Mouse (Mus musculus) CD4-positive helper T cell, adult 2 months (primary cell): ENCODE measurements around the gene Smg8.
"Not testable (repeated sequence)": the region's sequence is repeated elsewhere in the genome, so short reads cannot be mapped to it uniquely, and the experiment has no call there.

Source experiments
- DNase-seq: peaks from one replicate; pipeline ENCODE4 v3.0.0-alpha.2; 2012; ENCODE audit warnings: low read depth, missing footprints, low spot score

Gene Smg8

DNA sequence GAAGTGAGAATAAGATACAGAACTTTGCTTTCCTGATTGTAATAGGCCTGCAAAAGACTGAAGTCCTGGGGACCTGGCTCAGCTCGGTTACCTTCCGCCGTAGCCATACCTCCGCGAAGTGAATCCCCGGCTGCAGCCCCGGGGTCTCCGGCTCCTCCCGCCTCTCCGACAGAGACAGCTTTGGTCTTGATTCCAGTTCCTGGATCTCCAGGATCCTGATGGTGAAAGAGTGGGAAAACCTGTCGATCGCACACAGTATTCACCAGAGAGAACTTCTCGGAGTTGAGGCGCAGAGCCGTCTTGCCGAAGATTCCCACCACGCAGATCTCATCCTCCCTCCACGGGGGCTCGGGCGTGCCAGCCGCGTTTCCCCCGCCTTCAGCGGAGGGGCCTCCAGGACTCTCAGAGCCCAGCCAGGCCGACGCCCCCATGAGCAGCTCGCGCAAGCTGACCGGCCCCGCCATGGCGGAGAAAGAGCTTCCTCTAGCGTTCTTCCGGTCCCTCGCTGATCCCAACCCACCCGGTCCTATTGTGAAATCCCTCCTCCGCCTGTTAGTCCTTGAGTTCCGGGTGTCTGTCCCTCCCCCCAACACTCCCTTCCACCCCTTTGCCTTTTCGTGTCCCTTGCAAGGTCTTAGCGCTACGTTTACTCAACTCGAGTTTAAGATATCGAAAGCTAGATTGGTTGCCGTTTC lies at the start of gene Smg8:
TSS of gene Smg8 (minus strand) at position 485 of the 695 bp plus-strand sequence.
- peak; percentile 87 for DNase-seq

DNA sequence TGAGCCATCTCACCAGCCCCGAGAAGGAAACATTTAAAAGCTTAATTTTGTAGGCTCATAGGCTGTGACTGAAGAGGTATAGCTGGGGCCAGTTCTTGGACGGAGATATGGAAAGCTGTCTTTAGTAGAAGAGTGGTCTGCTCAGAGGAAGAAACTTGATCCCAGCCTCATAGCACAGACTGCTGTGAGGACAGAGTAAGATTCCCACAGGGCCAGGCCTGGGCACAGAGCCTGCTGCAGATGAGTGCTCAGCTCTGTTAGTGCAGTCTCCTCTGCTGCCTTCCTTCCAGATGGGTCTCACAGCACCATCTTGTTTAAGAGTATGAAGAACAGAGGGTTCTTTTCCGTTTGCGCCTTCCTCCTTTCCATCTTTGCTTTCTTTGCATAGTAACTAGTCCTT lies 49.7 kb upstream of the Smg8 start:
- no peak for DNase-seq

DNA sequence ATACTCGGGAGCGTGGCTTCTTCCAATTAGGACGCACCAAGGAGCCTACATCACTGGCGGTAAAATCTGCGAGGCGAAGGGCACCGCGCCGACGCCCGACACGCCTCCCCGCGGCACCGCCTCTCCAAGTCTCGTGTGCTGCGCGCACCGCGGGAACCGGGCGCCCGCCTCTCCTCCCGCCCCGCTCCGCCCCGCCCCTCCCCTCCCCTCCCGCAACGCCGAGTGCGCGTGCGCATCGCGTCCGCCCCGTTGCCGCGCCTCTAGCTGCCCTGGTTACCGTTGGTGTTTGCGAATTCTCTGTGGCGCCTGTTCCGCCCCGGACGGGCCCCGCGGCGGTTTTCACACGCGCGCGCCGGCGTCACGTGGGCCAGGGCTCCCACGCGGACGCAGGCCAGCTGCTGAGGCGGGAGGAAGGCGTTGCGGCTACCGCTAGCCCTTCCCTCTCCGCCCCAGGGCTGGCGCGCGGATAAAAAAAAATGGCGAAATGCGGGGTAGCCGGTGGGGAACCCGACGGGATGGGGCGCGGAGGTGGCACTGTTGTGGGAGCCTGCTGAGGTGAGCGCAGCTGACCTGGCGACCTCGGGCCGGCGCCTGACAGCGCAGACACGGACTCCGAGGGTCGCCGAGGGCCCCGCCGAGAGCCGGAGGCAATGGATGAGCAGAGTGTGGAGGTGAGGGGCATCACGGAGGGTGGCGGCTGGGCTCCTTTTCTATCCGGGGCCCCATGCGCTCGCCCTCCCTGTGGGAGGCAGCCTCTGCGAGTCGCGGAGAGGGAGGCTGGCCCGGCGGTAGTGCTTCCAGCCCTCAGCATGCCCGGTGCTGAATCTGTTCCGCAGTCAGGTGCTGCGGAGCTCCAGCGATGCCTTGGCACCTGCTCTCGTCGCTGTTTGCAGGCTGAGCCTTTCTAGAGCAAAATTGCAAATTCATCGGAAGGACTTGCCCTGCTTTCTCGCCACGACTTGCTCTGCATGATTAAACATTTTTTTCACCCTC lies 40.5 kb upstream of the Smg8 start, which contains the start of gene Trim37:
TSS of gene Trim37 (plus strand) at position 254 of the 993 bp plus-strand sequence.
- peak; percentile 95 for DNase-seq

DNA sequence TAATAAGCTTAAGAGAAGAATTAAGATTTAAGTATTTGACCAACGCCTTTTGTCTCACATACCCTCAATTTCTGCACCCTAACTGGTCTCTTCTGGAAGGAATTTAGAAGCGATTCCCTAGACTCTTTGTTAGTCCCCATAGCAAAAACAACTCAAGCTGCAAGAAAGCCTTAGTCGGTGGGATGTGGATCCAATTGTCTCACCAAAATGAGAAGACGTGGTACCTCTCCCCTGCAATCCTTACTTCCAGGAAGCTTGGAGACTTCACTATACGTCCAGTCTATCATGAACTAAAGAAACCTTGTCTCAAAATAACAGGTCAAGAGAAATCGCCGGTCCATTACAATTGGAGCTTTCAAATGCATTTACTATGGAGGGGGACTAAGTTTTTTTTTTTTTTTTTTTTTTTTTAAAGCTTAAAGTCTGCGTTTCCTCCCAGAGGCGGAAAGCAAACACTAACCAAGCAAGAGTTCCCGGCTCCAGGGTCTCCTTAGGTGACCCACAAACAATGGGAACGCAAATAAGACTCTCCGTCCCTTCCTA lies 39.8 kb upstream of the Smg8 start:
- DNase-seq, result no peak

DNA sequence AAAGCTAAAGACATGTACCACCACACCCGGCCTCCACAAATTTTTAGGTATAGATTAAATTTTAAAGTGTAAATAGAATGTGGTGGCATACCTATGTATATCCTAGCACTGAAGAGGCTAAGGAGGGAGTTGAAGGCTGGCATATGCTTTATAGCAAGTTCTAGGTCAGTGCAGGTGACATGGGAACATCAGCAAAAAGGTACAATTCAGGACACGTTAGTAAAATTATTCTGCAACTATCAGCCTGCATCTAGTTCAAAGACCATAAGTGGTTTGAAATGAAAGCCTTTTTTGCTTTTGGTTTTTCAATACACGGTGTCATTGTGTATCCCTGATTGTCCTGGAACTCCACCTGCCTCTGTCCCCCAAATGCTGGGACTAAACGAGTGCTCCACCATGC lies 39.0 kb upstream of the Smg8 start:
- DNase-seq, result no peak

DNA sequence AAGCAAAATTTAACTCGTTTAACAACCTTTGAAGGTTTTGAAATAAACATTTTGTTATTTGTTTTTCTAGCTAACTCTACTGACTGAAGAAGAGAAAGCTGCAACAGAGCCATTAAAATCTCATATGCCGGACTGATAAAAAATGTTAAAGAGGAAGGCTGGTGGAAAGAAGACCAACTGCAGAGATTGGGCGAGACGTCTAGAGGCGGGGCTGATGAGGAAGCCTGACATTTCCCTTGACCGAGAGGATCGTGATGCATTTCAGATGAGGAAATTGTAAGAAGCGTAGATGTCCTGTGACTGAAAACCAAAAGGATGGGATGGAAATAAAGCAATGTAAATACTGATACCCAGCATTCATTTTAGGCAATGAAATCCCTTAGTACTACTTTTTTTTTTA lies 35.3 kb upstream of the Smg8 start:
- DNase-seq, result no peak

DNA sequence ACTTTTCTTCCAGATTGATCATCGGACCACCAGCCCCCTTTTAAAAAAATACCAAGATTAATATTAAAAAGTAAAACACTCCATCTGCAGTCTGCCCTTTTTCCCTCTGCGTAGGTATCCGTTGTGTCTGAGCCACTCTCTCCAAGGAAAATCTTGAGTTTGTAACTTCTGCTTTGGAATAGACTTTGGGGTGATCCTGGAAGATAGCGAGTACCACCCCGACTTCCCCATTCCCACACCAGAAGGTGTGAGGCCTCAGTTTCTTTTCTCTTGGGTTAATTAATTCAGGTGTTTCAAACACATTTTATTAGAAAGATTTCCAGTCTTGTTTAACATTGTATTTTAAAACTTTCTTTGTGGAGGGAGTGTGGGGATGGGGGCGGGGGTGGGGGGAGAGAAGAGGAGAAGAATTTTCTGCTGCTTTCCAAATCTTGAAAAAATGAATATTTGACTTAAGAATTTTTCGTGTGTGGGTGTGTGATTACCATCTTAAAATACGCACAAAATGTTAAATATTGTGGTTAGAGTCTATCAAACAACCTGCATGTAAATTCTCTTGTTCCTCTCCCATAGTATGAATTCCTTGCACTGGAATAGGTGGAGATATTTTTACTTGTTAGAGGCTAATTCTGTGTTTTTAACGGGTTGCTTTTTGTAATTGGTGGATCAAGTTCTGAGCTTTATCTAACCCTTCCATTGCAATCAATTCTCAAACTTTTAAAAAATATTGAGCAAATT lies 23.8 kb upstream of the Smg8 start:
- no peak for DNase-seq

DNA sequence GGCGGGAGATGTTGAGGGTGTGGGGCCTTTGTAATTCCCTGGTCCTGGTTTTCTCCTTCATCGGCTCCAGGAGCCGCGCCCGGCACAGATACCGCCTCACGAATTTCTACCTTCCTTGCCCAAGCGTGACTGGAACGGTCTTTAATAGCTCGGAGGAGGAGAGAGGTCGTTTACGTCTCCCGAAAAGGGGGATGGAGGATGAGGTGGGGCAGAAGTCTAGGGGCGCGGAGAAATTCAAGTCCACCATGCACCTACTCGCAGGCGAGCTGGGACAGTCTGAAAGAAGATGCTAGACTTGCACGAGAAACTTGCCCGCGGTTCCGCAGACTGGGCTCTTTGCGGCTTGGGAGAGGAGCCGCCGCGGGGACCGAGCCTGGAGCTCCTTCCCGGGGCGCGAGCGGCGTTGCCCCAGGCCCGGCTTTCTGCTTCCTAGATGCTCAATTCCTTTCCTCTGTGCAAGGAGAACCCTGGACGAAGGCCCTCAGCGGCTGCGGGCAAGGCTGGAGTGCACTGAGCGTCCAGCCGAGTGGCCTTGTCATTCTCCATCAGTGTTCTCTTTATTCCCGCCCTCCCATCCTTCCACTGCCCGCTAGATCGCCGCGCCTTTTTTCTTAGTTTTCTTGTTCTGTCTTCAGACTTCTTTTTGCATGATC lies 23.1 kb upstream of the Smg8 start:
- DNase-seq, result no peak

DNA sequence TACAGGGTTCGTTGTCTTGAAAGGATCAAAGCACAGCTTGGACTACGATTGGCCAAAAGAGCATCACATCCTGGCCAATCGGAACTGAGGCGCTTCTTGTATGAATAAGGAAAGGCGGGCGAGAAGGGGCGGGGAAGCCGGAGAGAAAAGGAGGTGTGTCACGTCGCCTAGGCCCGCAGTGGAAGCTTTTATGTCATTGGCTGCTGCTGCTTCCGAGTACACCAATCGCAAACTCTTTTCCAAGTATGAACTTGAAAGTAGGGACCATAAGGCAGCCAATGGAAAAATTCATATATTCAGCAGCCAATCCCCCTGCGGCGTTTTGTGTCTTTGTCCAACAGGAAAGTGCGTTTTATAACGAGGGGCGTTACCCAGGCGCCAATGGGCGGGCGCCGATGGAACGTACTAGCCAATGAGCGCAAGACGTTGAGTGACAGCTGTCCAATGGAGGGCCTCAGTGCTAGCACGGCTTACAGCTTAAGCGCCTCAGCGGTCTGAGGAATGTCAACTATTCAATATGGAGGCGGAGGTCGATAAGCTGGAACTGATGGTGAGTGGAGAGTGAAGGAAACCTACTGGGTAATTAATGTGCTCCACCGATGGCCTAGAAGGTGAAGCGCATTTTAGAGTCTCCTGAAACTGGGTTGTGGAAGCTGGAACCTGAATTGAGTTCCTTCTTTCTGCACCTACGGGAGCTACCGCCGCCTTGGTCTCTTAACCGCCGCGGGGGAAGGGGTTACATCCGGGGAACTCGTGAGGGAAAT lies 22.4 kb upstream of the Smg8 start, which contains the start of gene Ska2:
TSS of gene Ska2 (plus strand) at position 480 of the 764 bp plus-strand sequence.
- DNase-seq, result peak; percentile 100

DNA sequence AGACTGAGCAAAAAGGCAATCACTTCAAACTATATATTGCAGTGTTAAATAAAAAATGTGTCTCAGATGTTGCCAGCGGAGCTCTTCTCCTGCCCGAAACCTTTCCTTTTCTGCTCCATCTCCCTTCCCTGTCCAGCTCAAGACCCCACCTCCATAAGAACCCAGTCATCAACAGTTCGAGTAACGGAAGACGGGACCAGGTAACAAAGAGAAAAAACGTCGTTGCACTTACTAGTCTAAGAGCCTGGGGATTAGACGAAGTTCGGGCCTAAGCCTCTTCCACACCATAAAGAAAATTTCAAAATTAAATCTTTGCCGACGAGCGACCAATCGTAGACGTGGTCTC lies 21.8 kb upstream of the Smg8 start, which contains the start of gene Prr11:
TSS of gene Prr11 (minus strand) at position 300 of the 346 bp plus-strand sequence.
- no peak for DNase-seq

DNA sequence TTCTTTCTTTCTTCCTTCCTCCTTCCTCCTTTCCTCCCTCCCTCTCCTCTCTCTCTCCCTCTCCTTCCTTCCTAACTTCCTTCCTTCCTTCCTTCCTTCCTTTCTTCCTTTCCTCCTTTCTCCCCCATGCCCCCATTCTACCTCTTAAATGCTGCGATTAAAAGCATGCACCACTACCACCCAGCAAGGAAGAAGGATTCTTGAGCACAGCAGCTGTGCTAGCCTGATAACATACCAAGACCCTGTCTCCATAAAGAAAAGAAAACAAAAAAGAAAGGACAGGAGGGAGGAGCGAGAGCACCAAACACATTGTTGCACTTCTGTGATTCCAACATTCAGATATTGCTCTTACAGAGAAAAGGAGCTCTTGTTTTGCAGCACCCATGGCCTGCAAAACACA lies 568 bp upstream of the Smg8 start:
- no peak for DNase-seq

DNA sequence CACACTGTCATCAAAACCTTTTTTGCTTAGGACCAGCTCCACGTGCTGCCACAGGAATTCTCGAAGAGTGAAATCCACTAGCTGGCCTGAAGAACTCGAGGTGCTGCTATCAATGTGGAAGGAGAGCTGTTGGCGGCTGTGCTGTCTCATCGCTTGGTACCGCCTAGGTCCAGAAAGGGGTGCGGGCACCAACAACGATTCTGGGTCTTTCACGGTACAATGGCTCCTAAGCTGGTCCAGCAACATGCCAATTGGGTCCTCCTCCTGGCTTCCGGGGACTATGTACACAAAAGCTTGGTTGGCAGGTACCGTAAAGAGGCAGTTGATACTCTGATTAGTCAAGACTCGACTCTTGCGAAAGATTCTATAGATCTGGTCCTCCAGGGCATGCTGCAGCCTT lies 1.1 kb downstream of the Smg8 start:
- DNase-seq, result no peak

DNA sequence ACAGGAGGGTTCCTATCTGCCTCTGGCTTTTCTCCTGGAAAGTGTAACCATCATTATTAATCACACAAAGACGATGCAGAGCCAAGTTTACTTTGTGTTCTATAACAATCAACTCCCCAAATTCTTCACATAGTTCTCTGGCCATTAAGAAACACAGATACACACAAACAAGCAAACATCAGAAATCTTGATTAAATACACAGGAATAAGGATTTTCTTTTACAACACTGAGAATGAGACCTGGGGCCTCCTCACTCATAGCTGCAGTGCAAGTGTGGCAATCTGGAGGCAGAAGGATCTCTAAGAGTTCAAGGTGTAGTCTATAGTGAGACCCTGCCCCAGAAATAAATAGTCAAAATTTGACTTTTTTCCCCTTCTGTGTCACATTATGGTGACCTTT lies 2.9 kb downstream of the Smg8 start:
- DNase-seq, result no peak

DNA sequence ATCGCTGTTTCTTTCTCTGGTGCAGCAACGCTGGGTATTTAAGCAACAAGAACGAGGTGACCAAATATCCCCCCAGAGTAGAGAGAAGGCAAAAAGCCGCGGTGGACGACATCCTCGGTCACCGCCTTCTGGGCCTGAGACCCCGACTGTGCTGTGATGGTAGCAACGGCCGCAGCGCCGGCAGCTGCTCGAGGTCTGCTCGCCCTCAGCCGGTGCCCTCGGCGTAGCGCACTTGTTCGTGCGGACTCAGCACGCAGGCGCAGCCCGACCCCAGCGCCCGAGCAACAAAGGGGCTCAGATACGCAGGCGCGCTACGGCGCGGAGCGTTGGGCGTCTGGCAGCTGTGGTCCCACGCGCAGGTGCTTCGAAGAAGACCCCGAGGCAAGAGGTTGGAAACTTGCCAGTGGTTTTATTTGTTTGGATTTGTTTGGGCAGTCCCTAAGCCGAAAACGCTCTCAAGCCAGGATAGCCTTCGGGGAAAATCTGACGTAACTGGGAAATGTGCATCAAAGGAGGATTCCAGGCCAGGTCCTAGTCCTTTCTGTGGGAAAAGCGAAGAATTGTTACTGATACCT lies 12.6 kb downstream of the Smg8 start, which contains the start of gene Gdpd1:
TSS of gene Gdpd1 (minus strand) at position 197 of the 575 bp plus-strand sequence.
- peak; percentile 84 for DNase-seq

DNA sequence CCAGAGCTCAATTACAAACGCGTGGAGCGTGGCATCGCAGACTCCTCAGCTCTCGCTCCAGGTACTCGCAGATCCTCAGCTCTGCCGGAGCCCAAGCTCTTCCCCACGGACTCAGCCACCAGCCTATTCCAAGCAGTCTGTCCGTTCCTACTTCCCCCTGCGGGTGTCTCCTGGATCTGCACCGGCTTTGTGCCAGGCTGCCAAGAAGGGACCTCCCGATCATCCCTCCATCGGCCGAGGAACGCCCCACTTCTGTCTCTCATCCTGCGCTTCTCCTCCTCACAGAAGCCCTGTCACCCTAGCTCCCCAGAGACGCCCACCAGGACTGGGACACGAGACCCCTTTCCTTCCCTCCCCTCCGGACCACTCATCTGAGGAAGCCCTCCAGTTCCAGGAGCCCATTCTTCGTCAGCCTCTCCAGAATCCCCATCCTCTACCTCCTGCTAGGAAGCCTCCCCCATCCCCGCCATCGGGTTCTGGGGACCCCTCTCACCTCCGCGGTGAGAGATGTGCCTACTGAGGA lies 13.2 kb downstream of the Smg8 start:
- peak; percentile 38 for DNase-seq

DNA sequence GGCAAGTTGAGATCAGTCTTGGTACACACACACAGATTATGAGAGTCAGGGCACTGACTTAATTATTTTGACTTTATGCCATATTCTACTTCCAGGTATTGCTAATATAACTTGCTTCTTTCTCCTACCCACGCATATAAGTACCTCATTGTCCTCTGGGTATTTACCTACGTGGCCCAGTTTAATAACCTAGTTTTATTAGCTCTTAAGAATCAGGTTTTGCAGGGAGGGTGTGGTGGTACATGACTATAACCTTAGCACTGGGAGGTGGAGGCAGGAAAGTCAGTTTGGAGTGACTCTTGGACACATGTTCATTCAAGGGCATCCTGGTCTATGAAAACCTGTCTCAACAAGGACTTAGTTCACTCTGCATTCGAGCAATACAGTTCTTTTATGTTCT lies 24.5 kb downstream of the Smg8 start:
- no peak for DNase-seq

DNA sequence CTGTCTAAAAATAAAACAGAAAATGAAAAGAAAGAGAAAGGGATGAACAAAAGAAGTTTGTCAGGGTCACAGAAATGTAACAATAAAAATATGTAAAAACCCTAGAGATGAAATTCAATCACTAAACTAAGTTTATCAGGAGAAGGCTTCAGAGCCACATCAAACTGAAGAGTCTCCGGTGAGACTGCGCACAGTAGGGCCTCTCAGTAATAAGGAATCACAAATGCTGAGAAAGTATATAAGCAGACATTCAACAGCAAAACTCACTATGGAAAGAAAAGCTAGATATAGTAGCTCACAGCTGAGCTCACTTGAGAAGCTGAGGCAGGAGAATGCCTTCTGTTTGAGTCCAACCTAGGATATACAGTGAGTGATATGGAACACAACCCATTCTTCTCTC lies 26.2 kb downstream of the Smg8 start:
- DNase-seq, result no peak

DNA sequence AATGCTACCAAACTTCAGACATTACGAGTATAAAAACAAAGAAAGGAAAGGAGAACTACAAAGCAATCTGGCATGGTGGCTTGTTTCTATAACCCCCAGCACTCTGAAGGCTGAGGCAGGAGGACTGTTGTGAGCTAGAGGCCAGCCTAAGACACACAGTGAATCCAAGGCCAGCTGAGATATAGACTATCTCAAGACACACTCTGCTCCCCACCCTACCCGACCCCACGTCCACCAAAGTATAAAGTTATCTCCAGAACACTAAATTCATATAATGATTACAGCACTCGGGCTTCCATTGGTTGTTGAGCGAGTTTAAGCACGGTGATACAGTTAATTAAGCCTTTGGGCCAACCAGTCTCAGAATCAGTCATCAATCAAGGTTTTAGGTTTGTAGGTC lies 30.3 kb downstream of the Smg8 start:
- DNase-seq, result no peak

DNA sequence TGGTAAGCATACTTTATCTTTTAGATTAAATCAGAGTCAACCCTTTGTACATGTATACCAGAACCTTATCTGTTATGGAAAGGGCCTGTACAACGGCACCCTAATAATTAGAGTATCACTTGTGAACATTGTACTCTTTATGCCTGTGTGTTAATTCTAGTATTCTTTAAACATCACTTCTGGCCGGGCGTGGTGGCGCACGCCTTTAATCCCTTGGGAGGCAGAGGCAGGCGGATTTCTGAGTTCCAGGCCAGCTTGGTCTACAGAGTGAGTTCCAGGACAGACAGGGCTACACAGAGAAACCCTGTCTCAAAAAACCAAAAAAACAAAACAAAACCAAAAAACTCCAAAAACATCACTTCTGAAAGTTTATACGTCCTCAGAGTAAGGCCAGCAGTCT lies 37.7 kb downstream of the Smg8 start:
- DNase-seq, result not testable (repeated sequence)

DNA sequence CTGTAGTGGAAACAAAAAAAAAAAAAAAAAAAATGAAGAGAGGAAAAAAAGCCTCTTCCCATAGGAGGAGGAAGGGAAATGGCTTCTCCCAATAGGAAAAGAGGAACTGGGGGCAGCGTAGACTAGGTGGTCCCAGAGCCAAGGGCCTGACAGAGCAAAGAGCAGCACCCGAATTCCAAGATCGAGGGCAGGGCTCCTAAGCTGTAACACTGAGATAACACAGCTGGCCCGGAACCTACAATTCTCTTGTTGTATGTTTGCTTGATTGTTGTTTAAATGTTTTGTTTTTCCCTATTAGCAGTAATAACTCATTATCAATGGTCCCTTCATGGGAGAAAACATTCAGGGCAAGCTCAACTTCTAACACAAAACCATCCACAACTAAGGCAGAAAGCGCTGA lies 39.6 kb downstream of the Smg8 start:
- no peak for DNase-seq
